Mouse (Mus musculus) forebrain, postnatal 0 days (tissue): ENCODE data around the gene Krt84. TPM values are rescaled to one million over a fixed set of nuclear protein-coding genes. Genes with fewer than 3 reads are reported as not detected.

ENCODE experiments used
- ATAC-seq: fragments of 200-750 bp; cut with Nextera tagmentation; 2 replicates; pipeline ENCODE4 v1.8.0; 2017; ENCODE audit warnings: mild to moderate bottlenecking, moderate library complexity
- DNase-seq: peaks from one replicate; pipeline ENCODE4 v3.0.0-alpha.2; 2015
- H3K27ac ChIP-seq: fragments of 300-500 bp; sonication (generic); 2 replicates; pipeline ENCODE4 v1.5.1; 2014; ENCODE audit warnings: low read depth, mild to moderate bottlenecking, antibody characterized with exemption, low read length, moderate library complexity, mixed read lengths
- H3K27me3 ChIP-seq: fragments of 300-500 bp; sonication (generic); 2 replicates; pipeline ENCODE4 v1.6.1; 2014; ENCODE audit warnings: mild to moderate bottlenecking, low read length, mixed read lengths; ENCODE audit not compliant: insufficient read depth
- H3K36me3 ChIP-seq: fragments of 300-500 bp; sonication (generic); 2 replicates; pipeline ENCODE4 v1.6.1; 2014; ENCODE audit warnings: mild to moderate bottlenecking, moderate library complexity; ENCODE audit not compliant: insufficient read depth
- H3K4me1 ChIP-seq: fragments of 300-500 bp; sonication (generic); 2 replicates; pipeline ENCODE4 v1.6.1; 2014; ENCODE audit warnings: antibody characterized with exemption; ENCODE audit not compliant: insufficient read depth
- H3K4me2 ChIP-seq: fragments of 300-500 bp; sonication (generic); 2 replicates; pipeline ENCODE4 v1.6.1; 2014; ENCODE audit warnings: low read depth, mild to moderate bottlenecking, moderate library complexity
- H3K4me3 ChIP-seq: fragments of 300-500 bp; sonication (generic); 2 replicates; pipeline ENCODE4 v1.5.1; 2014; ENCODE audit warnings: low read depth, low read length, mixed read lengths
- H3K9ac ChIP-seq: fragments of 300-500 bp; sonication (generic); 2 replicates; pipeline ENCODE4 v1.6.1; 2014; ENCODE audit warnings: mild to moderate bottlenecking
- H3K9me3 ChIP-seq: fragments of 300-500 bp; sonication (generic); 2 replicates; pipeline ENCODE4 v1.6.1; 2016; ENCODE audit warnings: low read length
- CTCF ChIP-seq: sonication (generic); IDR thresholded peaks from 2 replicates; pipeline ENCODE4 v1.5.1; 2016; ENCODE audit warnings: antibody characterized with exemption, control low read depth, low read depth
- WGBS: fragments of 180-500 bp; shearing (Covaris S2); extraction: QIAGEN DNeasy Blood & Tissue Kit; methylation state at CpG from one replicate; pipeline ENCODE4 v1.1.7; 2014; 5-methylcytosine and 5-hydroxymethylcytosine counted together
- polyA plus RNA-seq: library from polyadenylated mRNA; unstranded; fragments of >200 nt; fragmentation: Nextera tagmentation; extraction: Ambion mirVana; gene quantifications from 2 replicates; pipeline ENCODE4 v1.2.1, GENCODE M21; 2015
- total RNA-seq: library from RNA; depleted of rRNA; stranded (reverse); fragments of >200 nt; gene quantifications from 2 replicates; pipeline ENCODE4 v1.2.3, GENCODE M21; 2014

The Krt84 gene
- total and polyA plus RNA-seq, 2 experiments from 2014 or later: not detected

GRCm38 (mm10) chr15:101497181-101497580, 35.4 kb downstream of the Krt84 start:
- no peaks in the 10 kb centered on the region for H3K27me3 ChIP-seq
- H3K9ac ChIP-seq: no peak overlapping the region
- no peaks in the 10 kb centered on the region for H3K9me3 ChIP-seq
- 79% methylated on average over 2 of the region's 2 CpGs for WGBS
- H3K4me3 ChIP-seq: no peak overlapping the region
- TF ChIP-seq CTCF: peak; percentile 53
- ATAC-seq: no peak
- H3K27ac ChIP-seq: no peak overlapping the region
- H3K4me1 ChIP-seq: no peaks in the 10 kb centered on the region
- DNase-seq: no peak
- no peak overlapping the region for H3K4me2 ChIP-seq
- H3K36me3 ChIP-seq: no peaks in the 10 kb centered on the region

- Histone ChIP-seq H3K27me3 (no peaks in the 10 kb centered on the region), H3K4me3 (no peak overlapping the region), H3K9ac (no peak overlapping the region), H3K4me2 (no peak overlapping the region), H3K27ac (no peak overlapping the region), H3K4me1 (no peaks in the 10 kb centered on the region), H3K36me3 (no peaks in the 10 kb centered on the region), H3K9me3 (no peaks in the 10 kb centered on the region)
- WGBS: 81% methylated on average over 8 of the region's 8 CpGs
- no peak for DNase-seq
- no peak for TF ChIP-seq CTCF
- no peak for ATAC-seq
These were observed 37.4 kb downstream of the Krt84 start for GRCm38 (mm10) chr15:101495266-101495665.

GRCm38 (mm10) chr15:101494203-101494602, 38.4 kb downstream of the Krt84 start:
- WGBS: 55% methylated on average over 1 of the region's 1 CpGs
- TF ChIP-seq CTCF: no peak
- ATAC-seq: no peak

GRCm38 (mm10) chr15:101493713-101494112, 38.9 kb downstream of the Krt84 start:
- Histone ChIP-seq H3K4me1 (no peaks in the 10 kb centered on the region), H3K36me3 (no peaks in the 10 kb centered on the region), H3K4me2 (no peak overlapping the region), H3K27me3 (no peaks in the 10 kb centered on the region), H3K9ac (no peak overlapping the region), H3K27ac (no peak overlapping the region), H3K9me3 (no peaks in the 10 kb centered on the region), H3K4me3 (no peak overlapping the region)
- WGBS: 91% methylated on average over 6 of the region's 6 CpGs
- no peak for TF ChIP-seq CTCF
- ATAC-seq (no peak), DNase-seq (no peak)

More at GRCm38 (mm10) chr15:101494203-101494602, 38.4 kb downstream of the Krt84 start:
- no peaks in the 10 kb centered on the region for H3K36me3 ChIP-seq
- H3K9me3 ChIP-seq: no peaks in the 10 kb centered on the region
- DNase-seq: no peak
- H3K4me1 ChIP-seq: no peaks in the 10 kb centered on the region
- H3K27ac ChIP-seq: no peak overlapping the region
- H3K9ac ChIP-seq: no peak overlapping the region
- H3K4me2 ChIP-seq: no peak overlapping the region
- H3K27me3 ChIP-seq: no peaks in the 10 kb centered on the region
- H3K4me3 ChIP-seq: no peak overlapping the region

GRCm38 (mm10) chr15:101492718-101493117, 39.9 kb downstream of the Krt84 start:
- 77% methylated on average over 8 of the region's 8 CpGs for WGBS

GRCm38 (mm10) chr15:101491431-101491830, 41.2 kb downstream of the Krt84 start, which contains the start of gene Krt83:
Krt83 (minus strand) TSS chr15:101491512.
- WGBS: 39% methylated on average over 6 of the region's 6 CpGs
- DNase-seq (no peak), ATAC-seq (no peak)
- Histone ChIP-seq H3K27ac (no peak within 1 kb of the TSS), H3K9ac (no peak within 1 kb of the TSS), H3K36me3 (no peaks in the 10 kb centered on the region), H3K4me1 (no peaks in the 10 kb centered on the region), H3K4me3 (no peak within 1 kb of the TSS), H3K4me2 (no peak within 1 kb of the TSS), H3K9me3 (no peaks in the 10 kb centered on the region), H3K27me3 (no peaks in the 10 kb centered on the region)
- TF ChIP-seq CTCF: no peak

More at GRCm38 (mm10) chr15:101492718-101493117, 39.9 kb downstream of the Krt84 start:
- Histone ChIP-seq H3K27me3 (no peaks in the 10 kb centered on the region), H3K9me3 (no peaks in the 10 kb centered on the region), H3K9ac (no peak overlapping the region), H3K36me3 (no peaks in the 10 kb centered on the region), H3K4me2 (no peak overlapping the region), H3K4me1 (no peaks in the 10 kb centered on the region), H3K4me3 (no peak overlapping the region), H3K27ac (no peak overlapping the region)
- TF ChIP-seq CTCF: no peak
- no peak for DNase-seq
- no peak for ATAC-seq

GRCm38 (mm10) chr15:101485911-101486635, 46.5 kb downstream of the Krt84 start:
- Histone ChIP-seq H3K9me3 (no peaks in the 10 kb centered on the region), H3K4me2 (no peak overlapping the region), H3K27me3 (no peaks in the 10 kb centered on the region), H3K9ac (no peak overlapping the region), H3K36me3 (no peaks in the 10 kb centered on the region), H3K27ac (no peak overlapping the region), H3K4me3 (no peak overlapping the region), H3K4me1 (no peaks in the 10 kb centered on the region)
- WGBS: 79% methylated on average over 11 of the region's 11 CpGs
- ATAC-seq (no peak), DNase-seq (no peak)
- no peak for TF ChIP-seq CTCF
